Mouse (Mus musculus): ENCODE results near the gene Vwa5a. TPM values are rescaled to one million over a fixed set of nuclear protein-coding genes. Genes with fewer than 3 reads are reported as not detected.

Vwa5a gene
- 28.9 and 30.4 TPM in 2 replicates for polyA plus RNA-seq (2015; fragmentation: Nextera tagmentation; extraction: Ambion mirVana)

DNA sequence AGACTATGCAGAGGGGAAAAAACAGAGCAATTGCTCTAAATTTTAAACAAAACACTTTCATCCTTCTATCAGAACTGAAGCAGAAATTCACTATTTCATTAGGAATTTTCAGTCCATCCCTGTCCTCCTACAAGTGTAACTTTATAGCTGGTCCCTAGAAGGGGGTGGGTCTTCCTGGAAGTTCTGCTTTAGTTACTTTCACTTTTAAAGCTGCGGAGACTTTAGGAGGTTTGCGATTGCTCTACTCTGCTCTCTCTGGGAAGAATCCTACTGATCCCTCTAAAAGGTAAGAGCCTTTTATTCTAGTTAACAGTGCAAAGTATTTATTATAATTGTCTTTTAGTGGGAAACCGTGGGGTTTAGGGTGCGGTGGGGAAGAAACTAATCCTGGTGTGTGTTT, at the start of gene Vwa5a:
TSS of gene Vwa5a (plus strand) at position 167 of the 400 bp plus-strand sequence.
- Histone ChIP-seq H3K9me3 (replicated peaks) (no peaks in the 10 kb centered on the region), H3K27me3 (no peaks in the 10 kb centered on the region), H3K4me2 (replicated peaks) (peak within 1 kb of the TSS; percentile 61), H3K27ac (replicated peaks) (peak within 1 kb of the TSS; percentile 79), H3K36me3 (peaks cover 3% of the 10 kb centered on the region; the same call in 1 of the 2 replicates), H3K9ac (peak within 1 kb of the TSS; percentile 31), H3K4me1 (peaks cover 8% of the 10 kb centered on the region), H3K4me3 (replicated peaks) (peak within 1 kb of the TSS; percentile 52)
- 0 out of 2 replicates have a peak, but pooled peaks have one; percentile 67 for ATAC-seq (ENCODE audit: insufficient number of reproducible peaks, low FRiP score, low TSS enrichment, low read depth)
- 0% methylated on average over 4 of the region's 4 CpGs for WGBS

- Histone ChIP-seq H3K4me1 (no peaks in the 10 kb centered on the region), H3K36me3 (no peaks in the 10 kb centered on the region), H3K27me3 (no peaks in the 10 kb centered on the region), H3K4me3 (replicated peaks) (no peak overlapping the region), H3K27ac (replicated peaks) (no peak overlapping the region), H3K9ac (no peak overlapping the region), H3K9me3 (replicated peaks) (no peaks in the 10 kb centered on the region), H3K4me2 (replicated peaks) (no peak overlapping the region)
- WGBS: 79% methylated on average over 2 of the region's 2 CpGs
- ATAC-seq (ENCODE audit: insufficient number of reproducible peaks, low FRiP score, low TSS enrichment, low read depth): no peak
These were observed 45.2 kb upstream of the Vwa5a start for GRCm38 (mm10) chr9:38672887-38673286.

DNA sequence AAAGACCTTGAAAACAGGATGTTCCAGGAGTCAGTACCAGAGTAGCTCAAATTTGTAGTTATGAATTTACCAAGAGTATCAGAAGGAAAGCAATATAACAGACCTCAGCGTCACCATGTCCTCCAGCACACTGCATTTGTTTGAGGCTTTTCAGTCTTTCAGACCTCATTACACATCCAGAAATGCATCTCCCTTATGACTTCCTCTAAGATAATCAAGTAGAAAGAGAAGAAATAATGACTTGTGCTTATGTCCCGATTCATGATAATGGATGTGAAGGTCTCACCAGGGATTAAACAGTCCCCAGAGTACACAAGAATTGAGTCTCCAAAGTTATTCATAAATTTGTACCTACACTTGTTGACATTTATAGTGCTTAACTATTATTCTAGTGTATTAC, 43.6 kb upstream of the Vwa5a start, which contains the start of gene Olfr918:
TSS of gene Olfr918 (minus strand) at position 101 of the 400 bp plus-strand sequence.
- Histone ChIP-seq H3K4me3 (replicated peaks) (no peak within 1 kb of the TSS), H3K9me3 (replicated peaks) (no peaks in the 10 kb centered on the region), H3K27me3 (no peaks in the 10 kb centered on the region), H3K4me1 (no peaks in the 10 kb centered on the region), H3K9ac (no peak within 1 kb of the TSS), H3K27ac (replicated peaks) (no peak within 1 kb of the TSS), H3K4me2 (replicated peaks) (no peak within 1 kb of the TSS), H3K36me3 (no peaks in the 10 kb centered on the region)
- 81% methylated on average over 2 of the region's 2 CpGs for WGBS
- no peak for ATAC-seq (ENCODE audit: insufficient number of reproducible peaks, low FRiP score, low TSS enrichment, low read depth)

- Histone ChIP-seq H3K4me3 (replicated peaks) (peak overlapping the region; percentile 52), H3K4me1 (peaks cover 8% of the 10 kb centered on the region), H3K27ac (replicated peaks) (peak overlapping the region; percentile 79), H3K36me3 (peaks cover 9% of the 10 kb centered on the region; the same call in 1 of the 2 replicates), H3K4me2 (replicated peaks) (peak overlapping the region; percentile 61), H3K9me3 (replicated peaks) (no peaks in the 10 kb centered on the region), H3K9ac (peak overlapping the region; percentile 31), H3K27me3 (no peaks in the 10 kb centered on the region)
- ATAC-seq (ENCODE audit: insufficient number of reproducible peaks, low FRiP score, low TSS enrichment, low read depth): peak; percentile 76; the same call in 1 of the 2 replicates
- 1% methylated on average over 3 of the region's 3 CpGs for WGBS
These were observed 916 bp downstream of the Vwa5a start for GRCm38 (mm10) chr9:38718927-38719441.

DNA sequence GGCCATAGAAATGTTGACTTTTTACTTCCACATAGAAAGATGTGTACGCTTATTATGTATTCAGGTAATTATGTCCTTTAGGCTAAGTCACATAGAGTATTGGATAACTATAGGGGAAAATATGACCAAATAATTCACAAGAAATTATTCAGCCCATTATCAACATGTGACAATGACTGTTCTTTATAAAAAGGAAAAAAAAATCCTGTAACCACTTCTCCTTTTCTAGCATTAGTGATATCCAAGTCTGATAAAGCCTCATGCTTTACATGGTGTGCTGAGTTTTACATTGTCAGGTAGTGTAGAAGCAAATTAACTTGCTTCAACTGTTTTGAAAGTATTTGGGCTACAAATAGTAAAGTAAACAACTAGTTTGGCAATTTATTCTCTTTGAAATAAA, 6.0 kb downstream of the Vwa5a start:
- Histone ChIP-seq H3K27me3 (no peaks in the 10 kb centered on the region), H3K9ac (no peak overlapping the region), H3K4me1 (peaks cover 7% of the 10 kb centered on the region), H3K36me3 (peaks cover 31% of the 10 kb centered on the region), H3K4me3 (replicated peaks) (no peak overlapping the region), H3K4me2 (replicated peaks) (no peak overlapping the region), H3K9me3 (replicated peaks) (no peaks in the 10 kb centered on the region), H3K27ac (replicated peaks) (no peak overlapping the region)
- no peak for ATAC-seq (ENCODE audit: insufficient number of reproducible peaks, low FRiP score, low TSS enrichment, low read depth)
- 94% methylated on average over 1 of the region's 1 CpGs for WGBS

DNA sequence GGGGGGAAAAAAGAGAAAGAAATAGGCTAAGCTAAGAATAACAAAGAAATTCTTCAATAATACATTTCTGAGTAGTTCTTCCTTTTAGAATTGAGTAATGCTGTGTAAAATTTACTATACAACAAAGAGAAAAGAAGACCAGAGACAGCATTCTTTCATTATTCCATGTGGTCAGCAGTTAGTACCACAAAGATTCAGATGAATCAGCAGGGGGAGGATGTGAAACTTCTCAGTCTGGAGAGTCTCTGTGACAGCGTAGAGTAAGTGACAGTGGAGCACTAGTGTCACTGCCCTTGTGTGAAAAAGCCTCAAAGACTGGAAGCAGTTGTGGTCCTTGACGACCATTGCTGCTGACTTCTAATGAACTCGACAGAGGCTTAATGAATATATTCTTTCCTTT, 10.2 kb downstream of the Vwa5a start:
- peaks cover 27% of the 10 kb centered on the region for H3K36me3 ChIP-seq
- WGBS: 83% methylated on average over 3 of the region's 3 CpGs
- H3K4me1 ChIP-seq: no peaks in the 10 kb centered on the region
- H3K27ac ChIP-seq (replicated peaks): no peak overlapping the region
- H3K4me2 ChIP-seq (replicated peaks): no peak overlapping the region
- no peaks in the 10 kb centered on the region for H3K27me3 ChIP-seq
- no peaks in the 10 kb centered on the region for H3K9me3 ChIP-seq (replicated peaks)
- ATAC-seq (ENCODE audit: insufficient number of reproducible peaks, low FRiP score, low TSS enrichment, low read depth): no peak
- no peak overlapping the region for H3K9ac ChIP-seq
- H3K4me3 ChIP-seq (replicated peaks): no peak overlapping the region

DNA sequence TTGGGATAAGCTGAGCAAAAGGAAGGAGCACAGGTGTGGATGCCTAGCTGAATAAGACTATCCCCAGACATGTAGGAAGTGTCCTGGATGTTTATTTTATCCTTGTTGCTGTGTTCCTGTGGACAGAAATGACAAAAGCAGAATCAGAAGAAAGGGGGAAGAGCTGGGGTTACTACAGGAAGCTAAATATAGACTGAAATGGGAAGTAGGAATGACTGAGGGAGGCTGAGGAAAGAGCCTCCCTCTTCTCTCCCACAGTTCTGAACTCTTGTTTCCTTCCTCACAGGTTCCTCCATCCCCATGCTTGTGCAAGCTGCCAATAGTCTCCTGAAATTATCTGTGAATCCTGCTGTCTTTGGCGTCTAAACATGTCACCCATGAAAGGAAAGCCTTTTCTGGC, 23.3 kb downstream of the Vwa5a start:
- H3K4me2 ChIP-seq (replicated peaks): no peak overlapping the region
- no peaks in the 10 kb centered on the region for H3K27me3 ChIP-seq
- ATAC-seq (ENCODE audit: insufficient number of reproducible peaks, low FRiP score, low TSS enrichment, low read depth): no peak
- no peak overlapping the region for H3K9ac ChIP-seq
- WGBS: 78% methylated on average over 1 of the region's 1 CpGs
- H3K36me3 ChIP-seq: 0 out of 2 replicates have a peak, but pooled peaks cover 5% of the 10 kb centered on the region
- no peak overlapping the region for H3K4me3 ChIP-seq (replicated peaks)
- no peaks in the 10 kb centered on the region for H3K4me1 ChIP-seq
- no peak overlapping the region for H3K27ac ChIP-seq (replicated peaks)
- no peaks in the 10 kb centered on the region for H3K9me3 ChIP-seq (replicated peaks)

GRCm38 (mm10) chr9:38744619-38745315, 26.7 kb downstream of the Vwa5a start:
- H3K4me3 ChIP-seq (replicated peaks): no peak overlapping the region
- WGBS: 89% methylated on average over 4 of the region's 4 CpGs

DNA sequence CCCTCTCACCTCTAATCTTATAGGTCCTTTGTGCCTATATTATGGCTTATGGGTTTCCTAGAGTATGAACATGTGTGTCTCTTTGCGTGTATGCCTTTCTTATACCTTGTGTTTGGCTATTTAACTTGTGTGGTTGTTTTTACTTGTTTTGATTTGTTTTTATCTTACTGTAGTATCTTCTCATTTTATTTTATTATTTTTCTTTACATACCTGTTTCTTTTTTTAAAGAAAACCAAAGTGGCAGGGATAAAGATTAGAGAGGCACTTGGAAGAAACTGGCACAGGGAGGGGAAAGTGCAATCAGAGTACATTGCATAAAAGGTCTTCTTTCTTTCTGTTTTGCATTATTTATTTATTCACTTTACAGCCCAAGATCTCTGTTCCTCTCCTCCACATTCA, 33.9 kb downstream of the Vwa5a start, which contains the start of gene Olfr920:
TSS of gene Olfr920 (plus strand) at position 301 of the 400 bp plus-strand sequence.
- H3K4me1 ChIP-seq: no peaks in the 10 kb centered on the region
- WGBS: 97% methylated on average over 1 of the region's 1 CpGs
- no peak within 1 kb of the TSS for H3K4me3 ChIP-seq (replicated peaks)
- no peak for ATAC-seq (ENCODE audit: insufficient number of reproducible peaks, low FRiP score, low TSS enrichment, low read depth)
- H3K4me2 ChIP-seq (replicated peaks): no peak within 1 kb of the TSS
- H3K9ac ChIP-seq: no peak within 1 kb of the TSS
- H3K9me3 ChIP-seq (replicated peaks): no peaks in the 10 kb centered on the region
- H3K36me3 ChIP-seq: no peaks in the 10 kb centered on the region
- H3K27ac ChIP-seq (replicated peaks): no peak within 1 kb of the TSS
- no peaks in the 10 kb centered on the region for H3K27me3 ChIP-seq

More at GRCm38 (mm10) chr9:38744619-38745315, 26.7 kb downstream of the Vwa5a start:
- Histone ChIP-seq H3K4me1 (no peaks in the 10 kb centered on the region), H3K9ac (no peak overlapping the region), H3K9me3 (replicated peaks) (no peaks in the 10 kb centered on the region), H3K27ac (replicated peaks) (no peak overlapping the region), H3K4me2 (replicated peaks) (no peak overlapping the region), H3K27me3 (no peaks in the 10 kb centered on the region), H3K36me3 (0 out of 2 replicates have a peak, but pooled peaks cover 5% of the 10 kb centered on the region)
- ATAC-seq (ENCODE audit: insufficient number of reproducible peaks, low FRiP score, low TSS enrichment, low read depth): no peak

- H3K9me3 ChIP-seq (replicated peaks): no peaks in the 10 kb centered on the region
- H3K27me3 ChIP-seq: no peaks in the 10 kb centered on the region
- no peak within 1 kb of the TSS for H3K27ac ChIP-seq (replicated peaks)
- no peaks in the 10 kb centered on the region for H3K36me3 ChIP-seq
- H3K4me2 ChIP-seq (replicated peaks): no peak within 1 kb of the TSS
- no peak for ATAC-seq (ENCODE audit: insufficient number of reproducible peaks, low FRiP score, low TSS enrichment, low read depth)
- no peak within 1 kb of the TSS for H3K9ac ChIP-seq
- H3K4me1 ChIP-seq: no peaks in the 10 kb centered on the region
- no peak within 1 kb of the TSS for H3K4me3 ChIP-seq (replicated peaks)
These were observed 54.7 kb downstream of the Vwa5a start, which contains the start of gene Olfr921 for GRCm38 (mm10) chr9:38772768-38773167. Gene Olfr921, plus strand, starts transcription at chr9:38773068.

DNA sequence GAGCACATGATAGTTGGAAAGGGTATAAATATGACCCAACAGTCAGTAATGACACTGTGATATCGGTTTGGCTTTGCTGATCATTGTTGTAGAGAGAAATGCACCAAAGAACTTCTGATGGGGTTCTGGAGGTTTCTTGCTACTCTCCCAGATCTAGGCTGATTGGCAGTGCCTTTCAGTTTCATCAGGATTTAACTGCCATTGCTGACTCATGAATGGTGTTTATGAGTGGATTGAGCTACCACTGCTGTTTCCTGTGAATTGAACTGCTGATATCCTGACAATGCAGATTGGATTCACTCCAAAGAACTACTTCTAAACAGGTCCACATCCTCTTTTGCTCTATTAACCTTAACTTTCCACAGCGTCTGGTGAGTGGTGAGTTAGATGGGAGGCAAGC, 74.6 kb downstream of the Vwa5a start:
- no peak overlapping the region for H3K27ac ChIP-seq (replicated peaks)
- no peaks in the 10 kb centered on the region for H3K9me3 ChIP-seq (replicated peaks)
- H3K4me1 ChIP-seq: no peaks in the 10 kb centered on the region
- H3K36me3 ChIP-seq: no peaks in the 10 kb centered on the region
- WGBS: 89% methylated on average over 2 of the region's 2 CpGs
- H3K4me3 ChIP-seq (replicated peaks): no peak overlapping the region
- no peak for ATAC-seq (ENCODE audit: insufficient number of reproducible peaks, low FRiP score, low TSS enrichment, low read depth)
- H3K4me2 ChIP-seq (replicated peaks): no peak overlapping the region
- no peaks in the 10 kb centered on the region for H3K27me3 ChIP-seq
- H3K9ac ChIP-seq: no peak overlapping the region

Measured in embryonic facial prominence, embryonic 15.5 days (tissue).